Mouse (Mus musculus) erythroblast, embryonic 14.5 days (primary cell): ENCODE data around the gene Traf1. TPM values are rescaled to one million over a fixed set of nuclear protein-coding genes. Genes with fewer than 3 reads are reported as not detected.

ENCODE experiments used
- H3K27me3 ChIP-seq: 2 replicates; pipeline ENCODE4 v1.6.1; 2012; ENCODE audit warnings: inconsistent platforms; ENCODE audit not compliant: control insufficient read depth
- H3K36me3 ChIP-seq: 2 replicates; pipeline ENCODE4 v1.6.1; 2012; ENCODE audit warnings: mild to moderate bottlenecking, inconsistent platforms; ENCODE audit not compliant: control insufficient read depth
- H3K4me1 ChIP-seq: 2 replicates; pipeline ENCODE4 v1.6.1; 2012; ENCODE audit warnings: inconsistent platforms; ENCODE audit not compliant: control insufficient read depth
- H3K4me3 ChIP-seq: replicated peaks from 2 replicates; pipeline ENCODE3; 2012; ENCODE audit warnings: moderate library complexity, mild to moderate bottlenecking, inconsistent platforms
- H3K9me3 ChIP-seq: 2 replicates; pipeline ENCODE4 v1.6.1; 2012; ENCODE audit warnings: low read length, inconsistent platforms, mixed read lengths; ENCODE audit not compliant: control insufficient read depth
- GATA1 ChIP-seq: IDR thresholded peaks from 2 replicates; pipeline ENCODE4 v1.6.1; 2012; ENCODE audit warnings: low read length, inconsistent platforms, mixed read lengths
- TAL1 ChIP-seq: IDR thresholded peaks from 3 replicates; pipeline ENCODE4 v1.6.1; 2012; ENCODE audit warnings: low read length, inconsistent platforms, mixed read lengths
- polyA plus RNA-seq: library from polyadenylated mRNA; stranded (reverse); fragments of >175 nt; gene quantifications from 2 replicates; pipeline ENCODE4 v1.2.3, GENCODE M21; 2012

Gene Traf1
- not detected in 2 replicates for polyA plus RNA-seq

- H3K4me1 ChIP-seq = peaks cover 12% of the 10 kb centered on the region
- H3K4me3 ChIP-seq = no peak within 1 kb of the TSS
- no peak for TF ChIP-seq GATA1
- TF ChIP-seq TAL1 = no peak
These were observed at the start of gene Traf1 for GRCm38 (mm10) chr2:34961481-34962036. Gene Traf1 (minus strand): TSS chr2:34961772.

DNA sequence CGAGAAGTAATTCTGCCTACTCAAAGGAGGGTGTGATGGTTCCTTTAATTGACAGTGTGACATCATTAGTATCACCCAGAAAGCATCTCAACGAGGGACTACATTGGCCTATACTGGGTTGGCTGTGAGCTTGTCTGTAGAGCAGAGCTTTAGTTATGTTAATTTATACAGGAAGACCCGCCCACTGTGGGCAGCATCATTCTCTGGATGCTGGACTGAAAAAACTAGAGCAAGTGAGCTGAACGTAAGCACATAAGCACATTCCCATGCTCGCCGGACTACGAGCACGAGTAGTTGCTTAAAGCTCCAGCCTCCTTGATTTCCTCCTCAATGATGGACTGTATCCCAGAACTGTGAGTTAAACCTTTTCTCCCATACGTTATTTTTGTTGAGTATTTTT is 37.4 kb upstream of the Traf1 start:
- no peaks in the 10 kb centered on the region for H3K36me3 ChIP-seq
- no peak for TF ChIP-seq TAL1
- TF ChIP-seq GATA1 = no peak
- no peak overlapping the region for H3K4me3 ChIP-seq
- no peaks in the 10 kb centered on the region for H3K4me1 ChIP-seq
- H3K9me3 ChIP-seq = no peaks in the 10 kb centered on the region
- H3K27me3 ChIP-seq = no peaks in the 10 kb centered on the region

More at GRCm38 (mm10) chr2:34961481-34962036, at the start of gene Traf1:
- H3K27me3 ChIP-seq = peaks cover 15% of the 10 kb centered on the region
- no peaks in the 10 kb centered on the region for H3K36me3 ChIP-seq
- no peaks in the 10 kb centered on the region for H3K9me3 ChIP-seq

GRCm38 (mm10) chr2:34996506-34996905 is 34.9 kb upstream of the Traf1 start:
- H3K4me3 ChIP-seq = no peak overlapping the region
- no peaks in the 10 kb centered on the region for H3K9me3 ChIP-seq
- H3K27me3 ChIP-seq = no peaks in the 10 kb centered on the region; the same call in 1 of the 2 replicates
- no peaks in the 10 kb centered on the region for H3K4me1 ChIP-seq
- H3K36me3 ChIP-seq = no peaks in the 10 kb centered on the region
- TF ChIP-seq TAL1 (no peak), GATA1 (no peak)

GRCm38 (mm10) chr2:34993696-34994356 is 32.3 kb upstream of the Traf1 start:
- Histone ChIP-seq H3K4me3 (no peak overlapping the region), H3K27me3 (no peaks in the 10 kb centered on the region; the same call in 1 of the 2 replicates)
- TF ChIP-seq TAL1 (no peak), GATA1 (no peak)

GRCm38 (mm10) chr2:34992729-34993695 is 31.4 kb upstream of the Traf1 start:
- H3K4me1 ChIP-seq = no peaks in the 10 kb centered on the region
- H3K4me3 ChIP-seq = no peak overlapping the region
- TF ChIP-seq TAL1 (no peak), GATA1 (no peak)
- no peaks in the 10 kb centered on the region; the same call in 1 of the 2 replicates for H3K27me3 ChIP-seq
- H3K36me3 ChIP-seq = no peaks in the 10 kb centered on the region; the same call in 1 of the 2 replicates
- no peaks in the 10 kb centered on the region for H3K9me3 ChIP-seq

More at GRCm38 (mm10) chr2:34993696-34994356, 32.3 kb upstream of the Traf1 start:
- Histone ChIP-seq H3K4me1 (no peaks in the 10 kb centered on the region), H3K9me3 (no peaks in the 10 kb centered on the region), H3K36me3 (no peaks in the 10 kb centered on the region; the same call in 1 of the 2 replicates)

- H3K4me3 ChIP-seq = no peak overlapping the region
- H3K9me3 ChIP-seq = no peaks in the 10 kb centered on the region
- H3K36me3 ChIP-seq = no peaks in the 10 kb centered on the region; the same call in 1 of the 2 replicates
- no peaks in the 10 kb centered on the region; the same call in 1 of the 2 replicates for H3K27me3 ChIP-seq
- no peaks in the 10 kb centered on the region for H3K4me1 ChIP-seq
- TF ChIP-seq GATA1 (no peak), TAL1 (no peak)
These were observed 30.4 kb upstream of the Traf1 start for GRCm38 (mm10) chr2:34991966-34992365.

DNA sequence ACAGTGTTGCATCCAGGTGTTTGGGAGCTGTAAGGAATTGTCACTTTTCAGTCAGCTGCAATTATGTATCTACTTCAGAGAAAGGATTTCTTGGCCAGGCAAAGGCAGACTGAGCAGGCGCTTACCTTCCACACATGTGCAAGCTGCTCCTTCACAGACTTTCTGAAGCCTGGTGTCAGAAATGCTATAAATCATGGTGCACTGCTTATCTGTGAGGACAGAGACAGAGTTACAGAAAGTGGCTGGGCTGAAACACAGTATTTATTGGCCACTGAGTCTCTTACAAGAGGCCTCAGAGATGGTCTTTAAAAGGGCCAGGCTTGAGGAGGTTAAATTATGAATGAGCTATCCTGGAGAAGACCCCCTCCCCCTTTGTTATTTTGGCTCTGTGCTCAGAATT is 28.2 kb upstream of the Traf1 start:
- TF ChIP-seq GATA1 (no peak), TAL1 (no peak)
- Histone ChIP-seq H3K27me3 (no peaks in the 10 kb centered on the region; the same call in 1 of the 2 replicates), H3K4me1 (no peaks in the 10 kb centered on the region), H3K4me3 (no peak overlapping the region), H3K36me3 (no peaks in the 10 kb centered on the region; the same call in 1 of the 2 replicates), H3K9me3 (no peaks in the 10 kb centered on the region)

GRCm38 (mm10) chr2:34987595-34987994 is 26.0 kb upstream of the Traf1 start:
- no peaks in the 10 kb centered on the region for H3K4me1 ChIP-seq
- H3K27me3 ChIP-seq = no peaks in the 10 kb centered on the region
- H3K4me3 ChIP-seq = no peak overlapping the region
- H3K36me3 ChIP-seq = no peaks in the 10 kb centered on the region; the same call in 1 of the 2 replicates
- TF ChIP-seq GATA1 = no peak
- TF ChIP-seq TAL1 = no peak
- H3K9me3 ChIP-seq = no peaks in the 10 kb centered on the region
